Mouse (Mus musculus) ES-Bruce4 (cell line): Measurements from ENCODE around the gene Nfe2l2.

Experiments used
- CTCF ChIP-seq: IDR thresholded peaks from one replicate; pipeline ENCODE4 v1.8.1; 2011; ENCODE audit warnings: low read depth, low read length
- POLR2A ChIP-seq: IDR thresholded peaks from one replicate; pipeline ENCODE4 v1.8.1; 2011; ENCODE audit warnings: low read length; ENCODE audit not compliant: insufficient read depth

- no peak for TF ChIP-seq POLR2A
- no peak for TF ChIP-seq CTCF
Observed at GRCm38 (mm10) chr2:75650437-75650836, 54.0 kb downstream of the Nfe2l2 start.
